Mouse (Mus musculus) limb, embryonic 11.5 days (tissue): Measurements from ENCODE around the gene Sytl3. TPM values are rescaled to one million over a fixed set of nuclear protein-coding genes. Genes with fewer than 3 reads are reported as not detected.
"Not testable (repeated sequence)": the region's sequence is repeated elsewhere in the genome, so short reads cannot be mapped to it uniquely, and the experiment has no call there.

ENCODE experiments used
- ATAC-seq: fragments of 200-750 bp; cut with Nextera tagmentation; 2 replicates; pipeline ENCODE4 v1.8.0; 2017; ENCODE audit warnings: low read depth; ENCODE audit not compliant: insufficient number of reproducible peaks, low FRiP score, low TSS enrichment
- DNase-seq: peaks from one replicate; pipeline ENCODE4 v3.0.0-alpha.2; 2015; ENCODE audit warnings: low spot score
- H3K27ac ChIP-seq: fragments of 300-500 bp; sonication (generic); replicated peaks from 2 replicates; pipeline ENCODE4 v1.5.1; 2014; ENCODE audit warnings: low read depth, mild to moderate bottlenecking, low read length
- H3K27me3 ChIP-seq: fragments of 300-500 bp; sonication (generic); 2 replicates; pipeline ENCODE4 v1.6.1; 2014; ENCODE audit warnings: mild to moderate bottlenecking, low read length, mixed read lengths; ENCODE audit not compliant: control insufficient read depth, insufficient read depth
- H3K36me3 ChIP-seq: fragments of 300-500 bp; sonication (generic); 2 replicates; pipeline ENCODE4 v1.6.1; 2014; ENCODE audit warnings: mild to moderate bottlenecking, low read length, moderate library complexity, mixed read lengths; ENCODE audit not compliant: control insufficient read depth, insufficient read depth
- H3K4me1 ChIP-seq: fragments of 300-500 bp; sonication (generic); 2 replicates; pipeline ENCODE4 v1.6.1; 2014; ENCODE audit warnings: low read length, mixed read lengths; ENCODE audit not compliant: control insufficient read depth, insufficient read depth
- H3K4me2 ChIP-seq: fragments of 300-500 bp; sonication (generic); 2 replicates; pipeline ENCODE4 v1.6.1; 2014; ENCODE audit warnings: low read depth, mild to moderate bottlenecking, moderate library complexity; ENCODE audit not compliant: severe bottlenecking
- H3K4me3 ChIP-seq: fragments of 300-500 bp; sonication (generic); 2 replicates; pipeline ENCODE4 v1.5.1; 2014; ENCODE audit warnings: low read depth, low read length
- H3K9ac ChIP-seq: fragments of 300-500 bp; sonication (generic); 2 replicates; pipeline ENCODE4 v1.6.1; 2014; ENCODE audit warnings: mild to moderate bottlenecking, low read length
- H3K9me3 ChIP-seq: fragments of 300-500 bp; sonication (generic); 2 replicates; pipeline ENCODE4 v1.6.1; 2016; ENCODE audit warnings: low read length; ENCODE audit not compliant: control insufficient read depth
- WGBS: fragments of 180-500 bp; shearing (Covaris S2); extraction: QIAGEN DNeasy Blood & Tissue Kit; methylation state at CpG from one replicate; pipeline ENCODE4 v1.1.7; 2014; 5-methylcytosine and 5-hydroxymethylcytosine counted together
- polyA plus RNA-seq: library from polyadenylated mRNA; unstranded; fragments of >200 nt; fragmentation: Nextera tagmentation; extraction: Ambion mirVana; gene quantifications from 2 replicates; pipeline ENCODE4 v1.2.1, GENCODE M21; 2014

The Sytl3 gene
- polyA plus RNA-seq, 1 experiment from 2014 or later, result not detected

- H3K27ac ChIP-seq, DNase-seq, H3K27me3 ChIP-seq, H3K4me1 ChIP-seq, ATAC-seq, H3K4me3 ChIP-seq, H3K9me3 ChIP-seq, H3K9ac ChIP-seq, H3K36me3 ChIP-seq, H3K4me2 ChIP-seq: not testable (repeated sequence)
- WGBS, result no CpG with 5 or more reads among the region's 6 CpGs
Observed at GRCm38 (mm10) chr17:6668522-6668921, 9.6 kb downstream of the Sytl3 start.

- not testable (repeated sequence) for H3K9ac ChIP-seq, DNase-seq, ATAC-seq, H3K9me3 ChIP-seq, H3K4me3 ChIP-seq, H3K4me1 ChIP-seq, H3K36me3 ChIP-seq, H3K27me3 ChIP-seq, H3K27ac ChIP-seq, H3K4me2 ChIP-seq
- WGBS, result 54% methylated on average over 5 of the region's 5 CpGs
Observed at GRCm38 (mm10) chr17:6674297-6674696, 15.4 kb downstream of the Sytl3 start.

GRCm38 (mm10) chr17:6678063-6678462 lies 19.2 kb downstream of the Sytl3 start:
- WGBS, result no CpG with 5 or more reads among the region's 2 CpGs

GRCm38 (mm10) chr17:6681721-6682120 lies 22.8 kb downstream of the Sytl3 start:
- not testable (repeated sequence) for H3K4me3 ChIP-seq, H3K9me3 ChIP-seq, H3K9ac ChIP-seq, H3K27me3 ChIP-seq, H3K27ac ChIP-seq, H3K4me2 ChIP-seq, ATAC-seq, DNase-seq, H3K4me1 ChIP-seq, H3K36me3 ChIP-seq
- WGBS, result 84% methylated on average over 4 of the region's 4 CpGs

More at GRCm38 (mm10) chr17:6678063-6678462, 19.2 kb downstream of the Sytl3 start:
- DNase-seq, H3K4me3 ChIP-seq, H3K27ac ChIP-seq, H3K27me3 ChIP-seq, H3K4me1 ChIP-seq, H3K36me3 ChIP-seq, H3K4me2 ChIP-seq, H3K9me3 ChIP-seq, ATAC-seq, H3K9ac ChIP-seq: not testable (repeated sequence)

GRCm38 (mm10) chr17:6683702-6684101 lies 24.8 kb downstream of the Sytl3 start:
- not testable (repeated sequence) for H3K27ac ChIP-seq, DNase-seq, H3K9ac ChIP-seq, H3K4me2 ChIP-seq, H3K4me1 ChIP-seq, ATAC-seq, H3K4me3 ChIP-seq, H3K9me3 ChIP-seq, H3K36me3 ChIP-seq, H3K27me3 ChIP-seq
- WGBS, result no CpG with 5 or more reads among the region's 5 CpGs

GRCm38 (mm10) chr17:6684464-6685287 lies 25.8 kb downstream of the Sytl3 start:
- not testable (repeated sequence) for DNase-seq, H3K27me3 ChIP-seq, H3K9ac ChIP-seq, H3K4me3 ChIP-seq, H3K27ac ChIP-seq, H3K9me3 ChIP-seq, H3K36me3 ChIP-seq, H3K4me2 ChIP-seq, H3K4me1 ChIP-seq
- no CpG with 5 or more reads among the region's 4 CpGs for WGBS
- peak; percentile 54; the same call in 1 of the 2 replicates for ATAC-seq

- not testable (repeated sequence) for H3K27ac ChIP-seq
- ATAC-seq, result peak; percentile 6; the same call in 1 of the 2 replicates
Observed at GRCm38 (mm10) chr17:6685288-6685818, 26.5 kb downstream of the Sytl3 start.

GRCm38 (mm10) chr17:6686299-6686971 lies 27.5 kb downstream of the Sytl3 start:
- H3K27ac ChIP-seq, H3K27me3 ChIP-seq, H3K36me3 ChIP-seq, H3K9ac ChIP-seq, ATAC-seq, H3K4me1 ChIP-seq, DNase-seq, H3K9me3 ChIP-seq, H3K4me3 ChIP-seq, H3K4me2 ChIP-seq: not testable (repeated sequence)
- 89% methylated on average over 2 of the region's 4 CpGs for WGBS

More at GRCm38 (mm10) chr17:6685288-6685818, 26.5 kb downstream of the Sytl3 start:
- H3K4me3 ChIP-seq, H3K9ac ChIP-seq, DNase-seq, H3K4me2 ChIP-seq, H3K36me3 ChIP-seq, H3K27me3 ChIP-seq, H3K9me3 ChIP-seq, H3K4me1 ChIP-seq: not testable (repeated sequence)
- WGBS, result 43% methylated on average over 3 of the region's 8 CpGs
